Mouse (Mus musculus) monocyte, adult 2 months (primary cell): Measurements from ENCODE around the gene Vat1l.

ENCODE experiments used
- DNase-seq, 2 experiments: peaks; one replicate each; pipeline ENCODE4 v3.0.0; 2022; ENCODE audit warnings: low spot score in 2 of 2, low read depth in 1 of 2

Gene Vat1l

GRCm38 (mm10) chr8:114205221-114205901 is at the start of gene Vat1l:
Gene Vat1l (plus strand): TSS chr8:114205612.
- DNase-seq = no peak

DNA sequence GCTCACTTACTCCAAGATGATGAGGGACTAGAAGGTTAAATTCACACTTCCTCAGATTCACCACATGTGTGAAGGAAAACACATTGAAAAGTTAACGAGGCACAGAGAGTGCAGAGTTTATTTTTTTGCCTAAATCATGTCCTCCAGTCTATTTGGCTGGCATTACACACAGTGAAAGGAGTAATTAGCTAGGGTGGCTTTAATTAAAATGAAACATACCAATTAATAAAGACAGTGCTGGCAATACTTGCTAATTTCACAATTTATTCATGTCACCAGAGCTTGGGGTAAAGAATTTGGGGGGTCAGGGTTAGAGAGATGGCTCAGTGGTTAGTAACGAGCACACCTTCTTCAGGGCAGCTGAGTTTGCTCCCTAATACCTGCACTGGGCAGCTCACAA is 46.8 kb upstream of the Vat1l start:
- DNase-seq = no peak

DNA sequence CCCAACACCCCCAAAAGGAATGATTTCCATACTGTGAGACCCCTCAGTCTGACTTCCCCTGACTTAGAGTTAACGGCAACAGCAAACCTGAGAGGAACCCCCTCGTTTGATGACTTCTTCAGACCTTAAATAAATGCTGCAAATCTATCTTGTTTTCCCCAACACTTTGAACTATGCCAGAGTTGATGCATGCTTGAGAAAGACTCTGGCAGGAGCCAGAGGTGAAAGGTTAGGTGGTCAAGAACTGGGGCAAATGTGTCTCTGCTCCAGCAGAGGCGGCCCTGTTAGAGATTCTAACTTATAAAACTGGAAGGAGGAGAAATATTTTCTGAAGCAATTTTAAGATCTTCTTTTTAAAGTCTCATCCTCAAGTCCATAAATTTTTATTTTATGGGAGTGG is 45.7 kb upstream of the Vat1l start:
- DNase-seq = no peak

- DNase-seq = no peak
These were observed 41.5 kb upstream of the Vat1l start for GRCm38 (mm10) chr8:114163871-114164270.

DNA sequence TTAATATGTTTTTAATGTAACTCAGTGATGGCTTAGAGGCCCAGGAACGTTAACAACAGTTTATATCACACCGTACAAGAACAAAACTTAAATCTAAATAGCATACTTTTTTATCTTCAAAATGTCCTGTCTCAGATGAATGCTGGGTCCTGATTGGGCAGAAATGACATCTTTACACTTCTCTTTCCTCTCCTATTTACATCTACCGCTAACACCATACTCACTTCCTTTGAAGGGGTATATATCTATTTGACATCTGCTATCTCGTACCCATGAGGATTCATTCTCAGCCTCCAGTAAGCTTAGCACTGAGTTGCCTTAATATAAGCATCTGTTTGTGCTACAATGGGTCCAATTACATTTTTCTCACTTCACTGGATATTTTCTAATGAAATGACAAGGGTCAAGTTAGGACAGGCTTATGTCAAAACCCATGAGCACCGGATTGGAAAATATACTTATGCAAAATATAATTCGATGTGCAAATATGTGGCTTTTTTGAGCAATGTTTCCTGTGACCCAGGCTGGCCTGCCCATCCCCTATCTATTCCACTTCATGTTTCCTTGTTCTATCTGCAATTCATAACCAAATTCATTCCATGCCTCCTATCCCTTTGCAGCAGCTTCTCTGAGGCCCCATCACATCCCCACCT is 40.8 kb upstream of the Vat1l start:
- no peak for DNase-seq

- no peak for DNase-seq
These were observed 39.7 kb upstream of the Vat1l start for GRCm38 (mm10) chr8:114165741-114166140.

GRCm38 (mm10) chr8:114176721-114177120 is 28.7 kb upstream of the Vat1l start:
- DNase-seq = no peak

DNA sequence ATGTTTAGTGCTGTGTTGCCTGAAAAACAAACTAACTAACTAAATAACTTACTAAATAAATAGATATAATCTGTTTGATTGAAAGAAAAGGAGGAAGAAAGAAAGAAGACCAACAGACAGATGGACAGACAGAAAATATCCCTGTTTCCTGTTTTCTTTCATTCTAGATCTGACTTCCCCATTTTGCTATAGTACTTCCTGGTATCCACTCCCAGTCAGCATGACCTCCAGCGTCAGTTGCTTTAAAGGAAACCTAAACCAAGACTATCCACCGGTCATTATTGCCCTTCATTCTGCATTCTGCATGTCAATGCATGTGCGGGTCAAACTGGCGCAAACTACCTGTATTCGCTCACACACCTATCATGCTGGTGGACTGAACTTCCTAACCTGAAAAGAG is 12.1 kb upstream of the Vat1l start:
- no peak for DNase-seq

GRCm38 (mm10) chr8:114198990-114199389 is 6.4 kb upstream of the Vat1l start:
- no peak for DNase-seq

DNA sequence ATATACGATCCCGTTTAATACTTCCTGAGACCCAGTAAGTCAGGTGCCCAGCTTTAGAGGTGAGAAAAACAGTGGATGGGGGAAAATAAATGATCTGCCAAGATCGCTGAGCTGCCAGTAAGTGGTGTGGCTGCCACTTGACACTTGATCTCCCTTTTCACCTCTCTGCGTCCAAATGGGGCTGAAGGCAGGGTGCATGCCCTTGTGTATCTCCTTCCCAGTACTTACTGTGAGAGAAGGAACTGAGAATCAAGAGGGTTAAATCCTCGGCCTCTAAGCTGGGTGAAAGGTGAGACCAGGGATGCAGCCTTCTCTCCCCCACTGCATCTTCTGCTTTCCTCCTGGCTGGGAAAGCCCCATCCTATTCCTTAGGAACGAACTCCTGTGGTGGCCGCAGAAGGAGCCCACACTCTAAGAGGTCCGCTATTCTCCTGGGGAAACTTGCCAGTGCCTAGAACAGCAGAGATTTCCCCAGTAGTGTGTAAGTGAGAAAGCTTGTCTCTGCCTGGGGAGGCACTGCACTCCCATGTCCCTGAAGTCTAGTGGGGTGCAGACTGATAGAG is 1.1 kb downstream of the Vat1l start:
- DNase-seq = no peak

GRCm38 (mm10) chr8:114207026-114207425 is 1.6 kb downstream of the Vat1l start:
- DNase-seq = no peak

DNA sequence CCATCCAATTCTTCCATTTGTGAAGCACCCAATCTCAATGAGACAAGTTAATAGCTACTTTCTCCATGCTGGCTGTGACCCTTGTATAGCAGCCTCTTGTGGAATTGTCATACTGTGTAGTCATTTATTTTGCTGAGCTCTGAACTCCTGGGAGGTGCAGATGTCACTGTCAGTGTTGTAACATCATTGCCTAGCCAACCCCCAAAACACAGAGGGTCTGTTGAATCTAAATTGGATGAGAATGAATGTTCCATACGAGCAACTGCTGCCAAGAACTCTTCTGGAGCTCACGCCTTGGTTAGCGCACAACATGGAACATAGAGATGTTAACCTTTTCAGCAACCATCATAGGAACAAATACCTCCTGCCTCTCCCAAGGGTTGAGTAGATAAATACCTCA is 15.4 kb downstream of the Vat1l start:
- DNase-seq = no peak

- no peak for DNase-seq
These were observed 16.6 kb downstream of the Vat1l start for GRCm38 (mm10) chr8:114222001-114222400.

- no peak for DNase-seq
These were observed 18.6 kb downstream of the Vat1l start for GRCm38 (mm10) chr8:114224001-114224400.

DNA sequence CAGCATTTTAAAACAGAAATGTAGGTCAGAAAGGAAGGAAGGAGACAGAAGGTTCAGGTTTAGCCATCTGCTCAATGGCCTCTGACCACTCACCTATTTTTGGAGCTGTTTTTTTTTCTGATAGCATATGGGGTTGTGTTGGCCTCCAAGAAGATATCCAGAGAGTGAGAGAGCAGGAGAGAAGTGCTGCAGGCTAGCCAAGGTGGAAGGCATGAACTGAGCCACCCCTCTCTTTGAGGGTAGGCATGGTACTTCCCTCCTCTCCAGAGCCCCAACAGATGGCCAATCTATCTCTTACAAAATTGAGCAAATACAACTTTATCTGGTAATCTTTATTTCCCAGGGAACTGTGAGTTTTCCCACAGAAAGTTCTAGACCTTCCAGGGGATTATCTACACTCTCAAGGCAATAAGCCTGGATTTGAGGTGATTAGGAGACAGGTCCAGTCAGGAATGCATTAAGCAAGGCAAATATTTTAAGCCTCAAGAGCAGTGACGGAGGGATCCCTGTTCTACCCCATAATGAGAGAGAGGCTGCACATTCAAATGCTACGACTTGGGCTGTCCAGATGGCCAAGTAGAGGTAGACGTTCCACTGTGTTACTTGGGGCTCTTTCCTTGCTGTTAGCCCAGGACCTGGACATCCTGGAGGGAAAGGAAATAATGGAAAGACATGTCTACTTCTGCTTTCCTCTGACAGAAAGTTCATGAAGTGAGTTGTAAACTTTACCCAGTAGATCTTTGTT is 46.1 kb downstream of the Vat1l start:
- DNase-seq = no peak

GRCm38 (mm10) chr8:114258685-114259084 is 53.3 kb downstream of the Vat1l start:
- DNase-seq = no peak

- no peak for DNase-seq
These were observed 54.4 kb downstream of the Vat1l start for GRCm38 (mm10) chr8:114259713-114260355.

- DNase-seq = no peak
These were observed 56.9 kb downstream of the Vat1l start for GRCm38 (mm10) chr8:114262331-114262730.

DNA sequence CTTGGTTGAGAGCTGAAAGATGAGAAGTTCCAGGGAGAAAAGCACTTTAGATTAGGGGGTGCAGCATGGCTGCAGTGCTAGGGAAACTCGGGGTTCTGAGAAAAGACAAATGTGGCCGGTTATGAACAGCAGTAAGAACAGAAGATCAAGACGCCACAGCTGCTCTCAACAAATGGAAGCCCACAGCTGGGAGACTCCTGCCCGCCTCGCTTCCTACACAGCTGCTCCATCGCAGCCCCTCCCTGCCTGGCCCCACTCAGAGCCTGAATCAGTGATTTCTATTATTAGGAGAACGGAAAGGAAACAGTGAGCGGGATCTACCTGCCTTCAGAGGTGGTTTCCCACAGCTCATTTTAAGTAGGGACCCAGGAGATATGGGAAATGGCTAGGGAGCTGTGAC is 69.1 kb downstream of the Vat1l start:
- DNase-seq = no peak

GRCm38 (mm10) chr8:114281101-114281500 is 75.7 kb downstream of the Vat1l start:
- DNase-seq = no peak
